Mouse (Mus musculus) G1E (cell line): ENCODE measurements at regions not wholly inside any gene's neighbourhood (a gene's known extent, or its start where the extent isn't known, plus 50 kb on each side); places are given as distances from the start of the nearest gene placed in this dataset.

ENCODE experiments used
- CTCF ChIP-seq: IDR thresholded peaks from 2 replicates; pipeline ENCODE4 v1.5.1; 2012; ENCODE audit warnings: low read depth, low read length, inconsistent platforms, mixed read lengths
- GATA1 ChIP-seq: IDR thresholded peaks from 2 replicates; pipeline ENCODE4 v1.6.1; 2012; ENCODE audit warnings: borderline replicate concordance, low read length, inconsistent platforms, mixed read lengths
- GATA2 ChIP-seq: IDR thresholded peaks from 2 replicates; pipeline ENCODE4 v1.6.1; 2012; ENCODE audit warnings: low read depth, low read length, inconsistent platforms, borderline replicate concordance
- POLR2AphosphoS5 ChIP-seq: IDR thresholded peaks from 2 replicates; pipeline ENCODE4 v1.6.1; 2012; ENCODE audit warnings: low read depth, low read length, inconsistent platforms; ENCODE audit not compliant: insufficient replicate concordance
- TAL1 ChIP-seq: conservative IDR thresholded peaks from 2 replicates; pipeline ENCODE4 v1.6.1; 2012; ENCODE audit warnings: low read depth, low read length, inconsistent platforms, mixed read lengths

- no peak for TF ChIP-seq CTCF
- TF ChIP-seq POLR2AphosphoS5: no peak
- TF ChIP-seq GATA1: no peak
- TF ChIP-seq GATA2: no peak
- no peak for TF ChIP-seq TAL1
These were observed 405.9 kb downstream of the Gm11232 start for GRCm38 (mm10) chr4:71351880-71352279.
